Mouse (Mus musculus) embryonic facial prominence, embryonic 15.5 days (tissue): ENCODE measurements at regions not wholly inside any gene's neighbourhood (a gene's known extent, or its start where the extent isn't known, plus 50 kb on each side); places are given as distances from the start of the nearest gene placed in this dataset.
A peak's percentile ranks its signal among the peaks of the same experiment; 100 is the strongest.

Experiments
- ATAC-seq: fragments of 200-750 bp; cut with Nextera tagmentation; 2 replicates; pipeline ENCODE4 v1.8.0; 2017; ENCODE audit warnings: low read depth, moderate TSS enrichment; ENCODE audit not compliant: insufficient number of reproducible peaks, low FRiP score, low TSS enrichment
- H3K27ac ChIP-seq: fragments of 300-500 bp; sonication (generic); replicated peaks from 2 replicates; pipeline ENCODE4 v1.5.1; 2015; ENCODE audit warnings: mild to moderate bottlenecking, inconsistent platforms
- H3K27me3 ChIP-seq: fragments of 300-500 bp; sonication (generic); 2 replicates; pipeline ENCODE4 v1.6.1; 2015; ENCODE audit warnings: inconsistent platforms
- H3K36me3 ChIP-seq: fragments of 300-500 bp; sonication (generic); 2 replicates; pipeline ENCODE4 v1.6.1; 2015; ENCODE audit warnings: mild to moderate bottlenecking, inconsistent platforms
- H3K4me1 ChIP-seq: fragments of 300-500 bp; sonication (generic); 2 replicates; pipeline ENCODE4 v1.6.1; 2015; ENCODE audit warnings: inconsistent platforms
- H3K4me2 ChIP-seq: fragments of 300-500 bp; sonication (generic); replicated peaks from 2 replicates; pipeline ENCODE4 v1.6.1; 2015; ENCODE audit warnings: mild to moderate bottlenecking, inconsistent platforms
- H3K4me3 ChIP-seq: fragments of 300-500 bp; sonication (generic); replicated peaks from 2 replicates; pipeline ENCODE4 v1.5.1; 2015; ENCODE audit warnings: mild to moderate bottlenecking, inconsistent platforms
- H3K9ac ChIP-seq: fragments of 300-500 bp; sonication (generic); 2 replicates; pipeline ENCODE4 v1.6.1; 2015; ENCODE audit warnings: inconsistent platforms
- H3K9me3 ChIP-seq: fragments of 300-500 bp; sonication (generic); replicated peaks from 2 replicates; pipeline ENCODE4 v1.6.1; 2016; ENCODE audit warnings: inconsistent platforms
- WGBS: fragments of 180-500 bp; shearing (Covaris S2); methylation state at CpG from one replicate; pipeline ENCODE4 v1.1.7; 2015; 5-methylcytosine and 5-hydroxymethylcytosine counted together

- Histone ChIP-seq H3K27me3 (no peaks in the 10 kb centered on the region), H3K9me3 (no peaks in the 10 kb centered on the region), H3K4me3 (no peak overlapping the region), H3K36me3 (no peaks in the 10 kb centered on the region), H3K4me2 (no peak overlapping the region), H3K4me1 (no peaks in the 10 kb centered on the region), H3K9ac (no peak overlapping the region), H3K27ac (no peak overlapping the region)
- ATAC-seq: no peak
- WGBS: 78% methylated on average over 4 of the region's 4 CpGs
These were observed 206.1 kb downstream of the Ttc32 start for GRCm38 (mm10) chr12:9235866-9236265.

- no peaks in the 10 kb centered on the region for H3K9me3 ChIP-seq
- no peak overlapping the region for H3K9ac ChIP-seq
- no peak overlapping the region for H3K4me3 ChIP-seq
- no peaks in the 10 kb centered on the region for H3K36me3 ChIP-seq
- no peaks in the 10 kb centered on the region for H3K4me1 ChIP-seq
- H3K4me2 ChIP-seq: no peak overlapping the region
- 59% methylated on average over 6 of the region's 6 CpGs for WGBS
- ATAC-seq: no peak
- H3K27ac ChIP-seq: no peak overlapping the region
- no peaks in the 10 kb centered on the region for H3K27me3 ChIP-seq
These were observed 207.7 kb downstream of the Ttc32 start for GRCm38 (mm10) chr12:9237538-9237937.

DNA sequence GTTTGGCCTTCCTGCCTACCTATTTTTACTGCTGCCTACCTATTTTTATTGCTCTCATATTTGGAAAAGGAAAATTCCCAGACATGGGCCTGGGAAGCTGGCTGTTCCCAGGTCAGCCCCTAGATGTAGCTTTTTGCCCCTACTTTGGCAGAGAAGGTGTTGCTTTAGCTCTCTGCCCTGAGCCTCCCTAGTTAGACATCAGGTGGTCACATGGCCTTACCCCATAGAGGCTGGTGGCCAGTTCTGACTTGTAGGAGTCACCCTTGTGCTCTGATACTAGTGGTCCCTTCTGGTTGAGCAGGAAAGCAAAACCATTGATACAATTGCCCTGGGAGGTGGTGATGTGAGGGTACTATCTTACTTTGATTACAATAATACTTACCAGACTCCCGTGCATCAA is 208.2 kb downstream of the Ttc32 start:
- no peak overlapping the region for H3K27ac ChIP-seq
- no peak overlapping the region for H3K4me2 ChIP-seq
- no peak overlapping the region for H3K4me3 ChIP-seq
- H3K9ac ChIP-seq: no peak overlapping the region
- no peaks in the 10 kb centered on the region for H3K36me3 ChIP-seq
- WGBS: 75% methylated on average over 1 of the region's 1 CpGs
- H3K9me3 ChIP-seq: no peaks in the 10 kb centered on the region
- ATAC-seq: no peak
- H3K4me1 ChIP-seq: no peaks in the 10 kb centered on the region
- no peaks in the 10 kb centered on the region for H3K27me3 ChIP-seq

- Histone ChIP-seq H3K27me3 (no peaks in the 10 kb centered on the region), H3K4me1 (no peaks in the 10 kb centered on the region), H3K9me3 (no peaks in the 10 kb centered on the region), H3K27ac (no peak overlapping the region), H3K4me3 (no peak overlapping the region), H3K36me3 (no peaks in the 10 kb centered on the region), H3K4me2 (no peak overlapping the region), H3K9ac (no peak overlapping the region)
- 47% methylated on average over 5 of the region's 5 CpGs for WGBS
- ATAC-seq: no peak
These were observed 217.7 kb downstream of the Ttc32 start for GRCm38 (mm10) chr12:9247506-9247905.

DNA sequence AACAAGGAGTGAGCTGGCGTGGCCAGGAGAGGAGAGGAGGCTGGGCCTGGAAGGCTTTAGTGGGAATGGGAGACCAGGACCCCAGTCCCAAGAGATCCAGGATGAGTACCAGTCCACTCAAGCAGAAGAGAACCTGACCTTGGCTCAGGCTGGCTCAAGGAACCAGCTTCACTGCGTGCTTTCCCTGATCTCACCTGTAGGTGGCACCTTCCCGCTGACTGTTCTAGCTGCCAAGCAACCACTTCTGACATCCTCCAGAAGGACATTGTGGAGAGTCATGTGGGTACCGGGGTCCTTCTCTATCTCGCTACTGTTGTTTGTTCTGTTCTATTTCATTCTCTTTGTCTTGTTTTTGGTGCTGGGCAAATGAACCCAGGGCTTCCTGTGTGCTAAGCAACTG is 222.0 kb downstream of the Ttc32 start:
- no peaks in the 10 kb centered on the region for H3K27me3 ChIP-seq
- 34% methylated on average over 5 of the region's 5 CpGs for WGBS
- no peak overlapping the region for H3K27ac ChIP-seq
- no peak overlapping the region for H3K9ac ChIP-seq
- no peak; the same call in 1 of the 2 replicates for ATAC-seq
- peaks cover 12% of the 10 kb centered on the region for H3K4me1 ChIP-seq
- no peak overlapping the region for H3K4me3 ChIP-seq
- H3K36me3 ChIP-seq: no peaks in the 10 kb centered on the region
- H3K9me3 ChIP-seq: no peaks in the 10 kb centered on the region
- H3K4me2 ChIP-seq: no peak overlapping the region

- H3K9me3 ChIP-seq: no peaks in the 10 kb centered on the region
- no peaks in the 10 kb centered on the region for H3K36me3 ChIP-seq
- H3K4me1 ChIP-seq: peaks cover 12% of the 10 kb centered on the region
- H3K27ac ChIP-seq: peak overlapping the region; percentile 39
- no peak overlapping the region for H3K4me2 ChIP-seq
- WGBS: 24% methylated on average over 19 of the region's 19 CpGs
- H3K9ac ChIP-seq: no peak overlapping the region
- H3K27me3 ChIP-seq: no peaks in the 10 kb centered on the region
- no peak for ATAC-seq
- H3K4me3 ChIP-seq: no peak overlapping the region
These were observed 223.7 kb downstream of the Ttc32 start for GRCm38 (mm10) chr12:9253306-9254074.

DNA sequence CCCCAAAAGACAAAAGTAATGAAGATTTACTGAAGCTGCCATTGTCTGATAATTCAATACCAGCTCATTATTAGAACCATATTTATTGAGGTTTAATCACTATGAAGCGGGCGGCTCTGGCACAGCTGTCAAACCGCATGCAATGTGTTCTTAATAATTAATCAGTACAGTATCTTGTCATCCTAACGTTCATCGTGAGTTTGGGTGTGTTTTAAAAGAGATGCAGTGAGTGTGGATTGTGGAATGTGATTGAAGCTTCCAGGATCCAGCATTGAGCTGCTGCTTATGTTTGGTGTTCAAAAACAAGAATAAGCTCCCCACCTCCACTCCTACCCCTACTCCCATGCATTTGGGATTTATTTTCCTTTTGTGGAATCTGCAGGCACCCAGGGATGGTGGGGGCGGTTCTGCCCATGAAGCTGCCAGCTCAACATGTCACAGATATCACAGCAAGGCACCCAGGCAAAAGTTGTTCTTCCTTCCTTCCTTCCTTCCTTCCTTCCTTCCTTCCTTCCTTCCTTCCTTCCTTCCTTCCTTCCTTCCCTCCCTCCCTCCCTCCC is 224.6 kb downstream of the Ttc32 start:
- no peak for ATAC-seq
- Histone ChIP-seq H3K4me1 (peaks cover 12% of the 10 kb centered on the region), H3K9me3 (no peaks in the 10 kb centered on the region), H3K27me3 (no peaks in the 10 kb centered on the region), H3K4me2 (no peak overlapping the region), H3K36me3 (no peaks in the 10 kb centered on the region), H3K9ac (no peak overlapping the region), H3K4me3 (no peak overlapping the region), H3K27ac (peak overlapping the region; percentile 39; the same call in 1 of the 2 replicates)
- WGBS: 38% methylated on average over 6 of the region's 6 CpGs

GRCm38 (mm10) chr12:9255661-9256486 is 226.1 kb downstream of the Ttc32 start:
- no peaks in the 10 kb centered on the region for H3K9me3 ChIP-seq
- 67% methylated on average over 10 of the region's 10 CpGs for WGBS
- no peak overlapping the region for H3K4me2 ChIP-seq
- H3K9ac ChIP-seq: no peak overlapping the region
- no peak overlapping the region for H3K27ac ChIP-seq
- no peaks in the 10 kb centered on the region for H3K36me3 ChIP-seq
- no peak overlapping the region for H3K4me3 ChIP-seq
- H3K4me1 ChIP-seq: peaks cover 12% of the 10 kb centered on the region
- no peaks in the 10 kb centered on the region for H3K27me3 ChIP-seq
- ATAC-seq: no peak

GRCm38 (mm10) chr12:9256487-9256820 is 226.7 kb downstream of the Ttc32 start:
- Histone ChIP-seq H3K4me2 (no peak overlapping the region), H3K36me3 (no peaks in the 10 kb centered on the region), H3K9ac (no peak overlapping the region), H3K27me3 (no peaks in the 10 kb centered on the region), H3K4me3 (no peak overlapping the region), H3K27ac (no peak overlapping the region), H3K9me3 (no peaks in the 10 kb centered on the region), H3K4me1 (peaks cover 12% of the 10 kb centered on the region)
- ATAC-seq: no peak

DNA sequence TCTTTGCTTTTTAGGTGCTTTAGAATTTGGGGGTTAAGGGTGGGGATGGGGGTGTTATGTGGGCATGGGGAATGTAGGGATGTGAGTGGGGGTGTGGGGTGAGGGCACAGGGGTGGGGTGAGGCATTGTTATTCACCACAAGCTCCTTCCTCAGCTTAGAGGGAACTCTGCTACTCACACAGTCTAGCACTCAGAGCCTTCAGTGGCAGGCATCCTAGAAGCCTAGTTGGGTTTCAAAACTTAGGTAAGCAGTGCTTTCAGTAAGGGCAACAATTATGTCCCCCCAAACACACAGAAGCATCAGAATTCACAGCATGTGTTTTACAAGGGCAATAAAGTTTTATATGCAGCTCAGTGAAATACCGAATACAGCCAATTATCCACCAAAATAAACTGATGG is 228.4 kb downstream of the Ttc32 start:
- Histone ChIP-seq H3K4me1 (peaks cover 12% of the 10 kb centered on the region), H3K27ac (no peak overlapping the region), H3K36me3 (no peaks in the 10 kb centered on the region), H3K9ac (no peak overlapping the region), H3K4me3 (no peak overlapping the region), H3K27me3 (no peaks in the 10 kb centered on the region), H3K4me2 (no peak overlapping the region), H3K9me3 (no peaks in the 10 kb centered on the region)
- no peak for ATAC-seq
- WGBS: 85% methylated on average over 1 of the region's 1 CpGs

DNA sequence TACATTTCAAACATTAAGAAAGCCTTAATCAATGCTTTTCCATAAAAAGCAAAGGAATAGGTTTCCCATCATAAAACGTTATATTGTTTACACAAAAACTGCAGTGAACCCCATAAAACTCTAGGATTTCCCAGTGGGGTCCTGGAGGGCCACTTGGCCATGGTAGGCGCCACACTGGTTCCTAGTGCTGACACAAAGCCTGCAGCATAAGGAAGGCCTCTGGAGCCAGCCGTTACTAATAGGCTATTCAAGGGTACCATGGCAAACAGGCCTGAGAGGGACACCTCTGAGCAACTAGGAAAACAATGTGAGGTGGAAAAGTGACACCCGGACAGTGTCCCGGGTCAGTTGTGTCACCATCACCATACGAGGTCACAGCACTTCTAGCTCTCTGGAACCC is 231.9 kb downstream of the Ttc32 start:
- Histone ChIP-seq H3K9me3 (no peaks in the 10 kb centered on the region), H3K9ac (no peak overlapping the region), H3K27ac (no peak overlapping the region), H3K36me3 (no peaks in the 10 kb centered on the region), H3K27me3 (no peaks in the 10 kb centered on the region), H3K4me3 (no peak overlapping the region), H3K4me1 (no peaks in the 10 kb centered on the region; the same call in 1 of the 2 replicates), H3K4me2 (no peak overlapping the region)
- no peak for ATAC-seq
- 73% methylated on average over 6 of the region's 6 CpGs for WGBS
